Mouse (Mus musculus) cerebral cortex, adult 2 months (tissue): Measurements from ENCODE around the gene Ncaph.

ENCODE experiments used
- WGBS: fragments of 180-500 bp; shearing (Covaris S2); methylation state at CpG from one replicate; pipeline ENCODE4 v1.1.7; 2018; 5-methylcytosine and 5-hydroxymethylcytosine counted together

Ncaph gene

GRCm38 (mm10) chr2:127080591-127081218, 53.0 kb downstream of the Ncaph start:
- 93% methylated on average over 11 of the region's 11 CpGs for WGBS

GRCm38 (mm10) chr2:127079881-127080590, 53.7 kb downstream of the Ncaph start:
- WGBS: 94% methylated on average over 11 of the region's 11 CpGs

GRCm38 (mm10) chr2:127079066-127079465, 54.7 kb downstream of the Ncaph start:
- WGBS: 60% methylated on average over 2 of the region's 2 CpGs

GRCm38 (mm10) chr2:127077611-127078010, 56.1 kb downstream of the Ncaph start:
- WGBS: 79% methylated on average over 9 of the region's 9 CpGs

GRCm38 (mm10) chr2:127074116-127074515, 59.6 kb downstream of the Ncaph start:
- whole genome bisulfite sequencing: 96% methylated on average over 2 of the region's 2 CpGs

GRCm38 (mm10) chr2:127070879-127071278, 62.9 kb downstream of the Ncaph start:
- 10% methylated on average over 9 of the region's 9 CpGs for WGBS

- WGBS: under 1% methylated on average over 32 of the region's 32 CpGs
These were observed 63.3 kb downstream of the Ncaph start, which contains the start of gene Blvra for GRCm38 (mm10) chr2:127070435-127070841. Blvra (plus strand) TSS chr2:127070665.

- WGBS: 22% methylated on average over 11 of the region's 11 CpGs
These were observed 63.8 kb downstream of the Ncaph start for GRCm38 (mm10) chr2:127069781-127070434.

- WGBS: 87% methylated on average over 7 of the region's 7 CpGs
These were observed 64.9 kb downstream of the Ncaph start for GRCm38 (mm10) chr2:127068806-127069205.

- WGBS: 95% methylated on average over 9 of the region's 9 CpGs
These were observed 72.3 kb downstream of the Ncaph start for GRCm38 (mm10) chr2:127061471-127061870.
